Mouse (Mus musculus) testis, adult 2 months (tissue): ENCODE data around the gene Gcnt7. TPM values are rescaled to one million over a fixed set of nuclear protein-coding genes. Genes with fewer than 3 reads are reported as not detected.

Source experiments
- H3K27ac ChIP-seq: fragments of 200-500 bp; 2 replicates; pipeline ENCODE4 v1.5.1; 2012; ENCODE audit warnings: low read depth, low read length; ENCODE audit not compliant: control insufficient read depth, insufficient read depth
- H3K27me3 ChIP-seq: fragments of 200-500 bp; 2 replicates; pipeline ENCODE4 v1.6.1; 2012; ENCODE audit warnings: mild to moderate bottlenecking, low read length, moderate library complexity; ENCODE audit not compliant: control insufficient read depth, insufficient read depth
- H3K36me3 ChIP-seq: fragments of 200-500 bp; 2 replicates; pipeline ENCODE4 v1.6.1; 2012; ENCODE audit warnings: mild to moderate bottlenecking, low read length; ENCODE audit not compliant: control insufficient read depth, insufficient read depth
- H3K4me1 ChIP-seq: fragments of 200-500 bp; 2 replicates; pipeline ENCODE4 v1.6.1; 2012; ENCODE audit warnings: low read length; ENCODE audit not compliant: control insufficient read depth, insufficient read depth
- H3K4me3 ChIP-seq: fragments of 200-500 bp; 2 replicates; pipeline ENCODE4 v1.5.1; 2012; ENCODE audit warnings: low read depth, mild to moderate bottlenecking, low read length, moderate library complexity, mixed read lengths; ENCODE audit not compliant: control insufficient read depth
- CTCF ChIP-seq: fragments of 200-500 bp; IDR thresholded peaks from 2 replicates; pipeline ENCODE4 v1.5.1; 2012; ENCODE audit warnings: low read depth, mild to moderate bottlenecking, inconsistent platforms, low read length, moderate library complexity; ENCODE audit not compliant: control insufficient read depth, insufficient read depth, insufficient replicate concordance
- POLR2A ChIP-seq: fragments of 200-500 bp; IDR thresholded peaks from 2 replicates; pipeline ENCODE4 v1.6.1; 2012; ENCODE audit warnings: low read depth, mild to moderate bottlenecking, inconsistent platforms, low read length, moderate library complexity; ENCODE audit not compliant: control insufficient read depth
- polyA plus RNA-seq: library from polyadenylated mRNA; depleted of rRNA; stranded (reverse); fragments of >200 nt; gene quantifications from 2 replicates; pipeline ENCODE4 v1.2.3, GENCODE M21; 2012; rRNA removed

Gcnt7 gene
- polyA plus RNA-seq = 0.07 and 0.11 TPM in 2 replicates

DNA sequence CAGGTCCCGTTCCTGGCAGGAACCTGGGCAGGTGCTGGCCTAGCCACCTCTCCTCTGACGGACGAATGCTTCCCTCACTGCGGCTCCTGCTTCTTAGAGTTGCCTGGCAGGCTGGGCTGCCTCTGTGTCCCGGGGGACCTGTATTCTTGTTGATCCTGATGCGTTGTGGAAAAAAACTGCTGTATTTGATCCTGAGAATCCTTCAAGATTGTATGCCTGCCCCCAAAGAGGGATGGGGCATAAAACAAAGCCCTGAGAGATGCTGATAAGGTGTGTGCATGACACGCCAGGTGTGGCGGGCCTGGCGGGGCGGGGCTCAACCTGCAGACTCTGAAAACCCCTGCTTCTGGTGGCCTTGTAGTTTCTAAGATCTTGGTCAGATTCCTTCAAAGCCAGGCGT is at the start of gene Gcnt7:
TSS of gene Gcnt7 (minus strand) at position 101 of the 400 bp plus-strand sequence.
- TF ChIP-seq CTCF = no peak
- Histone ChIP-seq H3K36me3 (no peaks in the 10 kb centered on the region), H3K4me3 (no peak within 1 kb of the TSS), H3K27ac (no peak within 1 kb of the TSS), H3K4me1 (no peaks in the 10 kb centered on the region), H3K27me3 (no peaks in the 10 kb centered on the region)

DNA sequence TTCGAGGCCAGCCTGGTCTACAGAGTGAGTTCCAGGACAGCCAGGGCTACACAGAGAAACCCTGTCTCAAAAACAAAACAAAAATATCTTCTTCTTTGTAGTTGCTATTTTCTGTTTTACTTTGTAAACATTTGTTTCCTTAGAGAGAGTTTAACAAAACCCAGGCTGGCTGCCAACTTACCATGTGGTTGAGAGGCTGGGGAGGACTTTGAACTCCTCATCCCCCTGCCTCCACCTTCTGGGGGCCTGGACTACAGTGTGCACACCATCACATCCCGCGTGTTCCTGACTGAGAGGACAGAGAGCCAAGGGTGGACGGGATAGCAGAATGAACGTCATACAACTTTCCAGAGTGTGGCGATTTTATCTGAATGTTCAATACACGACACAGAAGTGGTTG is 47.7 kb upstream of the Gcnt7 start:
- Histone ChIP-seq H3K27me3 (no peaks in the 10 kb centered on the region), H3K4me1 (peaks cover 8% of the 10 kb centered on the region), H3K36me3 (no peaks in the 10 kb centered on the region), H3K4me3 (no peak overlapping the region), H3K27ac (no peak overlapping the region)
- no peak for TF ChIP-seq CTCF
- no peak for TF ChIP-seq POLR2A

DNA sequence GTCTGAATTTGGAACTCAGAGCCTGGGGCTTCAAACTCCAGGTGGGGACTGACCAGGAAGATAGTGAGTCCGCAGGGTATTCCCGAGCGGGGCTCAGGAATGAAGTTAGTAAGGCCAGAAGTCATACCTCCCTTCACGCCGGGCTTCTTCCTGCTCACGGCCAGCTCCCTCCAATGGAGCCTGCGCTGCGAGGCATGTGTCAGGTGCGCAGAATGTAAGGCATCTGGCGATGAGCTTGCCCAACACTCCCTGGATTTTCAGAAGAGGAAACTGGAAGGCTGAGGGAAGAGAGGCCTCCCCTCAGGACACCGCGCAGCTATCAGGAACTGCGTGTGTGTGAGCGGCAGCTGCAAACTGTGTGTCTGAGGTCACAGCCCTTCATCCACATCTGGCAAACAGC is 43.8 kb upstream of the Gcnt7 start:
- Histone ChIP-seq H3K27ac (no peak overlapping the region), H3K36me3 (no peaks in the 10 kb centered on the region), H3K4me1 (no peaks in the 10 kb centered on the region; the same call in 1 of the 2 replicates), H3K4me3 (no peak overlapping the region), H3K27me3 (no peaks in the 10 kb centered on the region)
- TF ChIP-seq POLR2A = no peak
- TF ChIP-seq CTCF = no peak

- no peak overlapping the region for H3K4me3 ChIP-seq
- no peak overlapping the region for H3K27ac ChIP-seq
- no peaks in the 10 kb centered on the region for H3K36me3 ChIP-seq
- no peaks in the 10 kb centered on the region; the same call in 1 of the 2 replicates for H3K4me1 ChIP-seq
- TF ChIP-seq POLR2A = no peak
- TF ChIP-seq CTCF = peak; percentile 80; the same call in 1 of the 2 replicates
- no peaks in the 10 kb centered on the region for H3K27me3 ChIP-seq
Observed at GRCm38 (mm10) chr2:172501341-172501740, 42.9 kb upstream of the Gcnt7 start.

GRCm38 (mm10) chr2:172500752-172501316 is 42.4 kb upstream of the Gcnt7 start:
- Histone ChIP-seq H3K4me1 (no peaks in the 10 kb centered on the region; the same call in 1 of the 2 replicates), H3K27ac (no peak overlapping the region), H3K4me3 (no peak overlapping the region), H3K36me3 (no peaks in the 10 kb centered on the region), H3K27me3 (no peaks in the 10 kb centered on the region)
- TF ChIP-seq POLR2A (no peak), CTCF (no peak)

GRCm38 (mm10) chr2:172498823-172499222 is 40.4 kb upstream of the Gcnt7 start:
- no peaks in the 10 kb centered on the region; the same call in 1 of the 2 replicates for H3K4me1 ChIP-seq
- no peak overlapping the region for H3K27ac ChIP-seq
- no peaks in the 10 kb centered on the region for H3K36me3 ChIP-seq
- TF ChIP-seq POLR2A (no peak), CTCF (no peak)
- no peaks in the 10 kb centered on the region for H3K27me3 ChIP-seq
- no peak overlapping the region for H3K4me3 ChIP-seq

- Histone ChIP-seq H3K4me3 (no peak overlapping the region), H3K36me3 (no peaks in the 10 kb centered on the region), H3K27me3 (no peaks in the 10 kb centered on the region), H3K27ac (no peak overlapping the region), H3K4me1 (no peaks in the 10 kb centered on the region; the same call in 1 of the 2 replicates)
- TF ChIP-seq POLR2A (no peak), CTCF (no peak)
Observed at GRCm38 (mm10) chr2:172496736-172497345, 38.4 kb upstream of the Gcnt7 start.
